Comparison of ENCODE assay signal across 8 mouse cellular contexts in genomic region chr8:120101068-120101972, GRCm38 (mm10). TPM values are rescaled to one million over a fixed set of nuclear protein-coding genes. Genes with fewer than 3 reads are reported as not detected.
DNase-seq lines count a peak whose midpoint lies in the region; ATAC-seq and TF ChIP-seq lines count a peak whose summit lies in the region.

Zdhhc7 (minus strand) TSS chr8:120101482.

- no peaks in the 10 kb centered on the region for H3K27me3 ChIP-seq in intestine, postnatal 0 days (replicated peaks; ENCODE audit: control insufficient read depth, insufficient read depth, low read length)
- no peaks in the 10 kb centered on the region for H3K27me3 ChIP-seq in midbrain, embryonic 10.5 days (ENCODE audit: low read depth, poor library complexity, severe bottlenecking)

- TF ChIP-seq CTCF in intestine, postnatal 0 days (IDR thresholded peaks at IDR 0.05; ENCODE audit: low read depth): peak; percentile 13; the same call in 1 of the 2 replicates

- peaks cover 4% of the 10 kb centered on the region for H3K4me1 ChIP-seq in intestine, postnatal 0 days (replicated peaks; ENCODE audit: control insufficient read depth, insufficient read depth, low read length)
- H3K4me1 ChIP-seq in midbrain, embryonic 10.5 days: peaks cover 44% of the 10 kb centered on the region

- peak within 1 kb of the TSS; percentile 88 for H3K4me2 ChIP-seq in intestine, postnatal 0 days (replicated peaks; ENCODE audit: low read depth)

- DNase-seq in adrenal gland, adult 2 months: peak; percentile 92
- DNase-seq in embryo, embryonic 9.5 days (ENCODE audit: extremely low spot score): peak; percentile 75
- DNase-seq in gonadal fat pad, adult 2 months (ENCODE audit: low read depth): no peak
- DNase-seq in left cerebral cortex, postnatal 36 days (ENCODE audit: low spot score in 2 of 2): peak; percentile 89
- DNase-seq in midbrain, embryonic 10.5 days (ENCODE audit: low spot score): peak; percentile 82
- DNase-seq in right cerebral cortex, postnatal 4 days: peak; percentile 81
- peak; percentile 80 for DNase-seq in yolk sac, embryonic 10.5 days (ENCODE audit: low spot score)

- H3K9me3 ChIP-seq in intestine, postnatal 0 days (ENCODE audit: control insufficient read depth): no peaks in the 10 kb centered on the region
- no peaks in the 10 kb centered on the region for H3K9me3 ChIP-seq in midbrain, embryonic 10.5 days (replicated peaks)

- H3K4me3 ChIP-seq in intestine, postnatal 0 days (ENCODE audit: low read depth, low read length): peak within 1 kb of the TSS; percentile 85
- H3K4me3 ChIP-seq in midbrain, embryonic 10.5 days: peak within 1 kb of the TSS; percentile 99

- H3K27ac ChIP-seq in intestine, postnatal 0 days (ENCODE audit: low read depth, low read length): peak within 1 kb of the TSS; percentile 97
- peak within 1 kb of the TSS; percentile 90 for H3K27ac ChIP-seq in midbrain, embryonic 10.5 days (replicated peaks)

- peak within 1 kb of the TSS; percentile 89 for H3K9ac ChIP-seq in intestine, postnatal 0 days (ENCODE audit: low read depth, low read length)

- no peaks in the 10 kb centered on the region for H3K36me3 ChIP-seq in intestine, postnatal 0 days (ENCODE audit: control insufficient read depth, insufficient read depth)
- peaks cover 10% of the 10 kb centered on the region; the same call in 1 of the 2 replicates for H3K36me3 ChIP-seq in midbrain, embryonic 10.5 days

- ATAC-seq in intestine, postnatal 0 days: peak; percentile 62

- intact Hi-C loops in left cerebral cortex, postnatal 36 days (cut with DNase I): no loop called here

- under 1% methylated on average over 87 of the region's 88 CpGs for WGBS in intestine, postnatal 0 days
- WGBS in midbrain, embryonic 10.5 days: under 1% methylated on average over 85 of the region's 88 CpGs

RNA-seq across cellular contexts. Expression of gene Zdhhc7, which starts in this region (rescaled TPM):
- 10 to 100 TPM; 41.2 to 55.9 TPM for total RNA-seq in adrenal gland, adult 2 months (2021)
- polyA plus RNA-seq in adrenal gland, adult 2 months (2012; rRNA removed): 104 and 124 TPM in 2 replicates
- polyA plus RNA-seq in gonadal fat pad, adult 2 months (2012; rRNA removed): 53.0 and 62.2 TPM in 2 replicates
- 39.4 and 44.9 TPM in 2 replicates for polyA plus RNA-seq in intestine, postnatal 0 days (2015; fragmentation: Nextera tagmentation; extraction: Ambion mirVana)
- total RNA-seq in left cerebral cortex, postnatal 36 days (2021): 10 to 100 TPM; 31.0 to 36.0 TPM
- polyA plus RNA-seq in midbrain, embryonic 10.5 days (2016; fragmentation: Nextera tagmentation; extraction: Ambion mirVana): 34.5 and 38.4 TPM in 2 replicates
